Mouse (Mus musculus) thymus, adult 2 months (tissue): ENCODE data around the gene Ifnl3.

ENCODE experiments used
- CTCF ChIP-seq: fragments of 200-500 bp; IDR thresholded peaks from 2 replicates; pipeline ENCODE4 v1.5.1; 2012; ENCODE audit warnings: mild to moderate bottlenecking, control low read depth, low read length, moderate library complexity, borderline replicate concordance; ENCODE audit not compliant: control insufficient read depth, poor library complexity, insufficient read depth; ENCODE audit errors: extremely low read depth
- POLR2A ChIP-seq: fragments of 200-500 bp; IDR thresholded peaks from 2 replicates; pipeline ENCODE4 v1.6.1; 2012; ENCODE audit warnings: mild to moderate bottlenecking, low read length, control low read depth, moderate library complexity; ENCODE audit not compliant: control insufficient read depth, poor library complexity, insufficient read depth; ENCODE audit errors: extremely low read depth

DNA sequence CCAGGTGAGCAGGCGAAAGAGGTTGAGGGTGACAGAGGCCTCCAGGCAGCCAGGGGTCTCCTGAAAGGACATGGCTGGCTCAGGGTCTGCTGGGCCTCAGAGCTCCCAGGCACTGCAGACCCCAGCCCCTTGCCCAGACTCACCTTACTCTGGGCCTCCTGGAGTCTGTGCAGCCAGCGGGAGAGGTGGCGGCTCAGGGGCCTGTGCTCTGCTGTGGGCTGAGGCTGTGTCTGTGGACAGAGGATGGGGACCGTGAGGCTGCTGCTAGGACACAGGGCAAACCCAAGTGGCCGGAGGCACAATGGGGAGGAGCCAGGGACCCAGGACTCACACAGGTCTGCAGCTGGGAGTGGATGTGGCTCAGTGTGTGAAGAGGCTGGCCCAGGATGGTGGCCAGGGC lies 45.3 kb upstream of the Ifnl3 start:
- TF ChIP-seq POLR2A (no peak), CTCF (no peak)
